Mouse (Mus musculus) embryo, embryonic 10.5 days (tissue): ENCODE measurements around the gene Timd2.
"Not testable (repeated sequence)": the region's sequence is repeated elsewhere in the genome, so short reads cannot be mapped to it uniquely, and the experiment has no call there.

Experiments used
- DNase-seq: peaks from one replicate; pipeline ENCODE4 v3.0.0-alpha.2; 2015; ENCODE audit warnings: low spot score

Timd2 gene

DNA sequence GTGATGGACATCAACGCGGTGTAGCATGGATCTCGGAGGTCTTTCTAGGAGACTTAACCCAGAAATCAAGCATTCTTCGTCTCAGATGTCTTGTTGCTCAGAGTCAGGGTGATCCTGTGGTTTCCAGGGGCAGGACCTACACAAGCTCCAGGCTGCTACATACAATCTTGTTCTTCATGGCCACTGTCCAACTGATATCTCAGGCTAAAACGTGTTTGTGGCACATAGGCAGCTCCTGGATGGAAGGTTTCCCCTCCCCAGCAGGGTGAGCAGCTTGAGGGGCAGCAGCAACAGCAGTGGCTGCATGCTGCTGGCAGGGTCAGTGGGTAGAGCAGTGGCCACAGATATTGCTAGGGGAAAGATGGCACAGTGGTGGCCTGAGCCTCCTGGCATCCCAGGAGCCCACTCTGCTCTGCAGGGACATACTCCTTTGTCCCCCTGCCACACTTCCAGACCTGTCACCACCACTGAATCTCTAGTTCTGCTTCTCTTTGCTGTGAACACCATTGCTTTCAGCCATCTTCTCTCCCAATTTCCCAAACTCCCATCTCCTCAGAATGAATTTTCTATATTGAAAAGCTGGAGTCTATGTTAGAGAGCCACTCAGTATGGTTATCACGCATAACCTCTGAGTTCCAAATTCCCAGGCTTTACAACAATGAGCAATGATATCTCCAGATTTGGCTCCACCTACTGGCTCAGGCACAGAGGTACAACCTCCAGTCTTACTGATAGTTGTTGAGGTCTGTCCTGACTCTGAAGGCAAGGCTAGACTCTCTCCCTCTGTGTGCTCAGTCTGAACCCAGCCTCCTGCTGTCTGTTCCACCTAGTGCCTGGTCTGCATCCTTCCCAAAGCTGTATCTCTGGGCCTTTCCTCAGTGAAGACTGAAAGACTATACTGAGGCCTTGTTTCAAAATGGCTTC, 41.0 kb downstream of the Timd2 start:
- DNase-seq = peak; percentile 77

DNA sequence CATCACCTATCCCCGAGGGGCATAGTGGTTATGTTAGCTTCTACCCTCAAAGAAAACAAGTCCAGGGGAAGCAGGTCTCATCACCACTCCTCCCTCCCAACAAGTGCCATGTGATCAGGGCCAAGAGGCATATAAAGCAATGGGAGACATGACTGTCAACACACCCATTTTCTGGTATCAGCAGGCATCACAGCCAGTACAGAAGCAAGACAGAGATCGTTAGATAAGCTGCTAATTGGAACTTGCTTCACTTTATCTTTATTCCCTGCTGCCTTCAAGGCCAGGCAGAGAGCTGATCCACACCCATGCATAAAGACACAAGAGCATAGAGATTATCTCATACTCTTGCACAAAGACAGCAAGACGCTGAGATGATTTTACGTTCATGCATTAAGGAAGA, 43.6 kb downstream of the Timd2 start:
- no peak for DNase-seq

DNA sequence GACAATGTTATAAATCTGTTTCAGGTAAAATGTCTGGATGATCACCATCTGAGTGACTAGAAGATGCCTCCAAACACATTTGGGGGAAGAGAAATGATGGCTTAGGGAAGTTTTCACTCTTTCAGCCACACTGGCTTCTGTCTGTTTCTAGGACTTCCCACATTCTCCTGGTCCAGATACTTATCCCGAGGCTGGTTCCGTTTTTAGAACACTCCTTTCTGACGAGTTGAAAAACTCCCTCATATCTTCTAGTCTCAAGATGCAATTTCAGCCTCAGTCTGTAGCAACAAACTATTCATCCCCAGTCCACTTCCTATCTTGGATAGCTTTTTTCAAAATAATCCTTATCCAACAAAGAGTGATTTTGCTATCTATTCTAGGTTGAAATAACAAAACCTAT, 54.4 kb downstream of the Timd2 start:
- no peak for DNase-seq

DNA sequence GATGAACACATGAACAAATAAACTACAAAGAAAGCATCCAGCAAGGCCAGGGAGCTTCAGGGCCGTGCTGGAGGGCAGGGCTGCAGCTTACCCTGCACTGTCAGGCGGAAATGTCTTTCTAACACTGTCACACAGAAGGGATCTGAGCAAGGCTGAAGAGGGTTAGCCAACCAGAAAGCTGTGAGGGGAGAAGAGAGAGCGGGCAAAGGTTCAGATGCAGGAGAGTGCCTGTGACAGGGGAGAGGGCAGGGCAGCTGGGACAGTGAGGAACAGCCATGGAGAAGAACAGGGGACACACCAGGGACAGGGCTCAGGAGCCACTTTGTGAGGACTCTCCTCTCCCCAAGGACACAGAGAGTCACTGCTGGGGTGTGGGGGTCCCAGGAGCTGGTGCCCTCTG, 57.2 kb downstream of the Timd2 start:
- not testable (repeated sequence) for DNase-seq

- no peak for DNase-seq
Measured at GRCm38 (mm10) chr11:46644824-46645223, 62.0 kb downstream of the Timd2 start.

DNA sequence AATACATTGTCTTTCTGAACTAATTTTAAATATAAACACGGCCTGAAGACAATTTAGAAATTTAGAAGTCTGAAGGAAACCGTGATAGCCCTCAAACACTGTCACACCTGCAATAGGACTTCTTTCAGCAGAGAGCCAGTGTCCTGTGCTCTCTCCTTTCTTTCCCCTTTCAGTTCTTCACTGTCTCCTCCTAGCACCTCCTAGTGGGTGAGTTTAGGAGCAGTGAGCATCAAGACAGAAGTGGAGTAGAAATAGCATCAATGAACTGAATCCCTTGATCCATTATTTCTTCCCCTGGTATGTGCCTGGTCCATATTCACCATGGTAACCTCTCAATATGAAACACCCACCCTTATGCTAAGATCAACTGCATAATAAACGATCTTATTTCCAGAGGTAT, 70.3 kb downstream of the Timd2 start:
- no peak for DNase-seq

GRCm38 (mm10) chr11:46635516-46635915, 71.3 kb downstream of the Timd2 start:
- not testable (repeated sequence) for DNase-seq

GRCm38 (mm10) chr11:46631635-46632034, 75.2 kb downstream of the Timd2 start:
- peak; percentile 63 for DNase-seq

DNA sequence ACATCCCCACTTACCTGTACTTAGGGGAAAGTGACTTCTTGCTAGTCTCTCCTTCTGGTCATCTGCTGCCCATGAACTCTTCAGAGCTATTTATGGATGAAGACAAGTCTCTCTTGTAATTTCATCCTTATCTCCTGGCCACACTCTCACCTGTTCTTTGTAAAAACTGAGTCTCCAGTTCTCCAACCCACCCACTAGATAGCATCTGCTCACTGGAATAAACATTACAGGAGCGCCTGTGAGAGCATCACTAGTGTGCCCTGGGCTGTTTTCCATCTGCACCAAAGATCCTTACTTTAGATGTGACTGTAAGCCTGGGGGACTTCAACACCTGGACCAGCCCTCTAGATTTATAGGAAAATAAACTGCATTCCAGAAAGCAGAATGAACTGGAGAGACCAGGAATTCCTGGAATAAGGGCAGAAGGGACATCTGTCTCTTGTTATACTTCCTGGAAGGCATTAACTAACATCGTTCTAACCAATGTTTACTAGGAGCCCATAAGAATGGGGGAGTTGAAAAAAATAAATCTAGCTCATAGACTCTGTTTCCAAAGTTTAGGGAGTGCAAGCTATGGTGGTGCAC, 77.6 kb downstream of the Timd2 start, which contains the start of gene Dppa1:
Dppa1 (minus strand) TSS at position 51 of the 585 bp plus-strand sequence.
- no peak for DNase-seq

DNA sequence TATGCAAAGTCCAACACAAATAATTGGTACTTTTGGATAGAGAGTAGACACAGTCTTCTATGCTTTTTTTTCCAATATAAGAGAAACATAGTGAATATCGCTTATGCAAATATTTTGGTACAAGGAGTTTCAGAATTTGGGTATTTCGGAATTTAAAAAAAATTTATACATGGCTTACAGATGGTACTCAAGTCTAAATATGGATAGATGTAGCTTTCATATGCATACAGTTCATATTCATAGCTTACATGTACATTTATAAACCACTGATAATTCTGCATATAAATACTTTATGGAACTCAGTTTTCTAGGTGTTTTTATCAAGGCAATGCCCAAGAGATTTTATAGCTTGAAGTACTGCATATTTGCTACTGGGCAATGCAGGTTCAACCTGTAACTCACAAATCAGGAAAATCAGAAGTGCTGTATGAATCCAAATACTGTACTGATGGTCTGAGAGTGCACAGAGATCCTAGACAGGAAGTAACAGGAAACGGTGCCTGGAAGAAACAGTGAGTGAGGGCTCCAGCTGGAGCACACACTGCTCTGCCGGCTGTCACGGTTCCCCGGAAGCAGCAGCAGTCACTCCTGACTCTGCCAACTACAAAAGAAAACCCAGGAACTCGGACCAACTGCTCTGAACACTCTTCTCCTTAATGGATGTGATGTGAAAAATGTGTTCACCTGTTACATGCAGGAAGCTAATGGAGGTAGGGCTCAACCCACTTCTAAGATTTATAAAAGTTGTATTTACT, 86.3 kb downstream of the Timd2 start:
- DNase-seq = no peak

DNA sequence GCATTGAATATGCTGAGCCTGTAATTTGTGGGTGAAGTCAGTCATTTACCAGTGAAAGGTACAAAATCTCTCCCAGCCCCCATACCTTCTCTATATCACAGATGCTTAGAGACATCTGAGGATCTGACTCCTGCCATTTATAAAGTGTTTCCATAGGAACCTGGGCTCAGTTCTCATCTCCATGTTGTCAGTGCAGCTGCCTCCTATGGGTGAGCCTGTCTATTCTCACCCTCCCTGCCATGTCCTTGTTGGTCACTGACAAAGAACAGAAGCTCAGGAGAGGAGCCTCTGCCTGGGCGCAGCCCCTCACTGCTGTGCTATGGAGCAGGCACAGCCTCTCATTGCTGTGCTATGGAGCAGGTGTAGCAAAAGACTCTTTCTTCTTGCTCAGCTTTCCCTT, 86.9 kb downstream of the Timd2 start:
- DNase-seq = no peak
